Mouse (Mus musculus): ENCODE measurements around the gene P4hb.

DNA sequence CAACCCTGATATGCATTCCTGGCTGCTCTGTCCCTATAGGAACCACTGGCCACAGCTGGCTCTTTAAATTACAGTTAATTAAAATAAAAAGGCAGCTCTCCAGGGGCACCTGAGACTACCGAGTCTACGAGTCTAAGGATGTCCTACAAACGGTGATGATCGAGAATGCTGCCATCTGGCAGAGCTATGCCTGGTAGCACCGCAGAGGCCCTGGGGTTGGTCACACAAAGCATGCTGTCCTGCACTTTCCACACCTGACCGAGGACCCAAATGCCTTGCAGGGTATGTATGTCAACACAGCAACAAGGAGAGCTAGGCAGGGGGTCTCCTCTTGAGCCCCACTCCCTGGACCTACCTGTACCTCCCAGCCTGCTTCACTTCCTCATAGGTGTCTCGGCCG, 40.9 kb upstream of the P4hb start:
- TF ChIP-seq CTCF (conservative IDR thresholded peaks at IDR 0.05; ENCODE audit: low read length), result no peak
- TF ChIP-seq NANOG (IDR thresholded peaks at IDR 0.05; ENCODE audit: borderline replicate concordance, low read length), result no peak

Measured in E14TG2a.4 (cell line).